Mouse (Mus musculus) right cerebral cortex, postnatal 10 days (tissue): Measurements from ENCODE around the gene Olfr785.
"Not testable (repeated sequence)": the region's sequence is repeated elsewhere in the genome, so short reads cannot be mapped to it uniquely, and the experiment has no call there.

Source experiments
- DNase-seq, 2 experiments: peaks; one replicate each; pipeline ENCODE4 v3.0.0; 2021; ENCODE audit warnings: low spot score in 2 of 2

Olfr785 gene

DNA sequence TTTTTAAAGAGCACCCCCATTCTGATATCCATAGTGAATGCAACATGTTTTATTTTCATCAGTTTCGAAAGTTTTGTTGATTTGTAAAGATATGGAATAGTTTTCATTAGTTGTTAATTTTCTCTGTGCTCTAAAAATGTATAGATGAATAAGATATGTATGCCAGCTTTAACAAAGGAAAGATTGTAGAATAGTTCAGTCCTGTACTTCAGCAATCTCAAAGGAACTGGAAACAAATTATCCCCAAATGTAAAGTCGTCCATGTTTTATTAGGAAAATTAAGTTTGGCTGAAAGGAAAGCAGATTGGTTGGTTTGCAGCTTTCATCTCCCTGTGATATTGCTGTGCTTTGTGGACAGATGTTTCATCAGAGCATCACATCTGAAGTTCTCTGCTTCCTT lies at the start of gene Olfr785:
Gene Olfr785, plus strand, starts transcription at position 301 of the 400 bp plus-strand sequence.
- no peak for DNase-seq

DNA sequence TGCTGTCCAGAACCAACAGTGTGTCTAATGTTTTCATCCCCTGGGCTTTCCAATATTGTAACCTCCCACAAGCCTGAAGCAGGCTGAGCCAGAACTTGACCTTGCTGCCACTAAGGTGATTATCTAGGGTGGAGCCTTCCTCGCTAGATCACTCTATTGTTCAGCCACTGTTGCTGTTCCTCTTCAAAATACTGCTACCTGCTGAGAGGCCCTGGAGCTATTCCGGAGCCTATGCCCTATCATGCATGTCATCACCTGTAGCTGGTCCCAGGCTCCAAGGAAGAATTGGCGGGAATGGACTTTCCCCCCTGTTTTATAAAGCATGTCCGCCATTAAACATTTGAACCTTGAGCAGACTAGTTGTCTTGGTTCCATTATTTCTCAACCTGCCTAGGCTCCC lies 48.7 kb upstream of the Olfr785 start:
- not testable (repeated sequence) for DNase-seq

DNA sequence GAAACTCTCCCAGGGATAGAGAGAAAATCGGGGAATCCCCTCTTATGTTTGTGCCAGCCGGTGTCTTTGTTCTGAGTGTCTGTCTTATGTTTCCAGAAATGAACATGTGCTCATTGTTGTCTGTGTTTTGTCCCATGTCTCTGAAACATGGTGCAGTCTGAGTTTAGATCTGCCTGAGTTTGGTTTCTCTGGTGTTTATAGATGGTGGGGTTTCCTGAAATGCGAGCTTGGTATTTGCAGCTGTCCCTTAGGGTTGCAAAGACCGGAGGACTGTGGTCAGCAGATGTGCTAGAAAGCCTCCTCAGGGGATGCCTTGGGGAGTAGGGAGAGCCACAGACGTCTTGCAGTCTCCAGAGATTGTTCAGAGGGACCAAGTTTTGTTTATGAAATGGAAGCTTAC lies 47.9 kb upstream of the Olfr785 start:
- no peak for DNase-seq

DNA sequence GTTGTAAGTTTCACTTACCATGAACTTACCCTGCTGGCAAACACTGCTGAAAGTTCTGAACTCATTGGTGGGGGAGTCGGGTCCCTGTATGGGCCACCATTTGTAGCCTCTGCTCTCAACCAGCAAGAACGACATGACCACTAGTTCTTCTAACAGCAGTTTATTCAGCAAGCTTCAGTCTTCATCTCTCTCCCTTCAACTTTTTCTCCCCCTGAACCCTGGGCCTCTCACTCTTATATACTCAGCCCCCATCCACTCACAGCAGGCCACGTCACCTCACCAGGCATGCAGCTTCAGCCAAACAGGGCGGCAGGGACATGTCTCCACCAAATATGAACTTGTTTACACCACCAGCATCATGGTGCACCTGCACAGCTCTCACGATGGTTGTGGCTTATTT lies 31.2 kb upstream of the Olfr785 start:
- not testable (repeated sequence) for DNase-seq

DNA sequence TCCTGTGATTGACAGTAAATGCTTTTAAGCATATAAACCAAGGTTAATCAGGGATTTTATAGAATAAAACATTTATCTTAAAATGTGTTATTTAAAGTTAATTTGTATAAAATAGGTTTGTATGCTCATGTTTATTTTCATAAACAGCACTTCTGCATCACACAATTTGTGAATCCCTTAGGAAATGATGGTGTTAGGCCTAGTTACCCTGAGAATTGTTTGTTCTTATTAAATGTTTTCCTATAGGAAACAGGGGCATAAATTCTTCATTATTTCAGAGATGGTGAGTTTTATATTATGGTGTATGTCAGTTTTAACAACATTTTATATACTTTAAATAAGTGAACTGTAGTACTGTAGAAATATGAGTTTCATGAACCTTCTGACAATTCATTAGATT lies 21.4 kb upstream of the Olfr785 start, which contains the start of gene Olfr784:
Gene Olfr784, plus strand, starts transcription at position 301 of the 400 bp plus-strand sequence.
- no peak for DNase-seq

DNA sequence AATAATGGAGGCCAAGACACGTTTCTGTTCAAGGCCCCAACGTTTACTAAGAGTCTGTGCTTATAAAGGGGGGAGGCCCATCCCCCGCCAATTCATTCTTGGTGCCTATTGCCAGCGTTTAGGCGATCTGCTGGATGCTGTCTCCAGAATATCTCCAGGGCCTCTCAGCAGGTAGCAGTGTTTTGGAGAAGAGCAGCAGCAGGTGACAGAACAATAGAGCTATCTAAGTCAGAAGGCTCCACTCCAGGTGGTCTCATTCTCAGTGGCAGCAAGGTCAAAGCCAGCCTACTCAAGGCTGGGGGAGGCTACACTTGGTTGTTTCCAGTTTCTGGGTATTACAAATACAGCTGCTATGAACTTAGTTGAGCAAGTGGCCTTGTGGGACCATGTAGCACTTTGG lies 4.3 kb upstream of the Olfr785 start:
- DNase-seq, result no peak

DNA sequence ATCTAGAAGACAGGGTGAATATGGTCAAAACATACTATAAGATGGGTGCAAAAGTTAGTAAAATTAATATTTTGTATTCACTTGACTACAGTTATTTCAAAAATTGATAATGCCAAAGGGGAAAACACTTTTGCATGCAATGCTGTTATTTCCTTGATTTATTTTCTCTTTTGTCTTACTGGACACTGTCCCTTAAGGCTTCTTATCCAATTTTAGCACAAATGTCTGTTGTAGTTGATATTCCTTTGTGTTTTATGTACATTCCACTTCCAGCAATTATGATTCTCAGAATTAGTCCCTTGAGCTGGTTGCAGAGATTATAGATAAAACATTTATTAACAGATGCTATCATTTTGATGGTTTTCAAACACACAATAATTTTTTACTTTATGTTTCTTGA lies 21.8 kb downstream of the Olfr785 start, which contains the start of gene Olfr786:
Gene Olfr786, plus strand, starts transcription at position 301 of the 400 bp plus-strand sequence.
- DNase-seq, result no peak
